Mouse (Mus musculus) hindbrain, embryonic 11.5 days (tissue): Measurements from ENCODE around the gene Itgb3bp. TPM values are rescaled to one million over a fixed set of nuclear protein-coding genes. Genes with fewer than 3 reads are reported as not detected.

Experiments
- ATAC-seq: fragments of 200-750 bp; cut with Nextera tagmentation; 2 replicates; pipeline ENCODE4 v1.8.0; 2017; ENCODE audit warnings: mild to moderate bottlenecking, moderate TSS enrichment, moderate library complexity; ENCODE audit not compliant: low FRiP score
- DNase-seq: peaks from one replicate; pipeline ENCODE4 v3.0.0-alpha.2; 2015; ENCODE audit warnings: low spot score
- H3K27ac ChIP-seq: fragments of 300-500 bp; sonication (generic); 2 replicates; pipeline ENCODE4 v1.5.1; 2014; ENCODE audit warnings: mild to moderate bottlenecking, low read depth, low read length
- H3K27me3 ChIP-seq: fragments of 300-500 bp; sonication (generic); 2 replicates; pipeline ENCODE4 v1.6.1; 2014; ENCODE audit warnings: mild to moderate bottlenecking, low read length, moderate library complexity, mixed read lengths; ENCODE audit not compliant: control insufficient read depth, insufficient read depth
- H3K36me3 ChIP-seq: fragments of 300-500 bp; sonication (generic); 2 replicates; pipeline ENCODE4 v1.6.1; 2014; ENCODE audit warnings: mild to moderate bottlenecking, low read length, moderate library complexity, mixed read lengths; ENCODE audit not compliant: control insufficient read depth, insufficient read depth
- H3K4me1 ChIP-seq: fragments of 300-500 bp; sonication (generic); replicated peaks from 2 replicates; pipeline ENCODE4 v1.6.1; 2014; ENCODE audit warnings: low read length, mixed read lengths; ENCODE audit not compliant: control insufficient read depth, insufficient read depth
- H3K4me2 ChIP-seq: fragments of 300-500 bp; sonication (generic); replicated peaks from 2 replicates; pipeline ENCODE4 v1.6.1; 2014; ENCODE audit warnings: mild to moderate bottlenecking, low read depth, low read length
- H3K4me3 ChIP-seq: fragments of 300-500 bp; sonication (generic); 2 replicates; pipeline ENCODE4 v1.5.1; 2014; ENCODE audit warnings: low read depth, low read length
- H3K9ac ChIP-seq: fragments of 300-500 bp; sonication (generic); 2 replicates; pipeline ENCODE4 v1.6.1; 2014; ENCODE audit warnings: low read depth, low read length
- H3K9me3 ChIP-seq: fragments of 300-500 bp; sonication (generic); 2 replicates; pipeline ENCODE4 v1.6.1; 2016; ENCODE audit warnings: low read length; ENCODE audit not compliant: control insufficient read depth
- WGBS: fragments of 180-500 bp; shearing (Covaris S2); extraction: QIAGEN DNeasy Blood & Tissue Kit; methylation state at CpG from one replicate; pipeline ENCODE4 v1.1.7; 2014; 5-methylcytosine and 5-hydroxymethylcytosine counted together
- polyA plus RNA-seq: library from polyadenylated mRNA; unstranded; fragments of >200 nt; fragmentation: Nextera tagmentation; extraction: Ambion mirVana; gene quantifications from 2 replicates; pipeline ENCODE4 v1.2.1, GENCODE M21; 2014

Gene Itgb3bp
- polyA plus RNA-seq, 1 experiment from 2014 or later = 48.1 TPM

DNA sequence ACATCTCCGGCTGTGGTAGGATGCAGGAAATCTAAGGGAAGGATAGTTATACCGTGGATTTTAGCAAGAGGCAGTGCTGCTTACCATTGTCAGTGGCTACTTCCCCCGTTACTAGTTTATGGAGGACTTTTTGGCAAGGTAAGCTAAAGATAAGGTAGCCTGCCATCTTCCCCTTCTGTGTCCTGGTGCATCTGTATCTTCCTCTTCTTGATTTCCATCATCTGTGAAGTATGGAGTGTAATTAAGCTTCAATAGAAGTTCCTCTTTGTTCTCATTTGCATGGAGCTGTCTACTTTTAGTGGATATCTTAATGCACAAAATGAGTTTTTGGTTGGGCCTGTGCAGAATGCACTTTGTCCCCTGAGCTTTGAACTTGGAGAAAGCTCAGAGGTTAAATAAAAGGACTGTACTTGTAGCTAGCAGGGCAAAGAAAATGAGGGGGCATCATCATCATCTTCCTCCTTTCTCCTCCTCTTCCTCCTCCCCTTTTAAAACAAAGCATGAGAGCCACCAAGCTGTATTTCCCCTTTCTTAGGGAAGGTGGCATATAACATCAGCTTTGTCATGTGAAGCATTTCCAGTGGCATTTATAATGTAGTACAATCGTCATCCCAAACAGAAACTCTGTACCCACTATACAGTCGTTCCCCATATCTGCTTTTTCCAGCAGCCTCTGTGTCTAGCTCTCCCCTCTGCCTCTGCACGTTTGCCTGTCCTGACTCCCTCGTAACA is 28.6 kb upstream of the Itgb3bp start:
- no peak overlapping the region for H3K4me2 ChIP-seq
- no peak overlapping the region for H3K4me3 ChIP-seq
- DNase-seq (no peak), ATAC-seq (no peak)
- H3K9me3 ChIP-seq = no peaks in the 10 kb centered on the region
- WGBS = 84% methylated on average over 7 of the region's 7 CpGs
- H3K9ac ChIP-seq = no peak overlapping the region
- no peaks in the 10 kb centered on the region for H3K4me1 ChIP-seq
- H3K36me3 ChIP-seq = no peaks in the 10 kb centered on the region
- no peaks in the 10 kb centered on the region for H3K27me3 ChIP-seq
- no peak overlapping the region for H3K27ac ChIP-seq

DNA sequence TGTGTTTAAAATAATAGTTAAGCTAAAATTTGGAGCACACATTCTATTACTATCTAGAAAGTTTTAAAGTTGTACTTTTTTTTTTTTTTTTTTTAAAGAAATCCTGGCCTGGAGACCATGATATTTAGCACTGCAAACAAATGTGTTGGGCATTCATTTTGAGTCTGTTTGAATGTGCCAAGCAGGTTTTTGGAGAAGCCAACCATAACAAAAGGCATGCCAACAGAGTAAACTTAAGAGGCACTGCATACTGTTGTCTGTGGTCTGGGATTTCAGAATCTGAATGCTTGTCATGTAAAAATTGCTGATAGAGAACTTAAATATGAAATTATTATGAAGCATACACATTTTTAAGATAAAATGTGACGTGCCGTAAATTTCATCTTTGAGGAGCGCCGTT is 27.6 kb upstream of the Itgb3bp start:
- H3K9me3 ChIP-seq = no peaks in the 10 kb centered on the region
- WGBS = 95% methylated on average over 4 of the region's 4 CpGs
- ATAC-seq (no peak), DNase-seq (no peak)
- H3K4me3 ChIP-seq = no peak overlapping the region
- H3K9ac ChIP-seq = no peak overlapping the region
- no peaks in the 10 kb centered on the region for H3K36me3 ChIP-seq
- no peak overlapping the region for H3K27ac ChIP-seq
- H3K4me2 ChIP-seq = no peak overlapping the region
- H3K4me1 ChIP-seq = no peaks in the 10 kb centered on the region
- H3K27me3 ChIP-seq = no peaks in the 10 kb centered on the region

DNA sequence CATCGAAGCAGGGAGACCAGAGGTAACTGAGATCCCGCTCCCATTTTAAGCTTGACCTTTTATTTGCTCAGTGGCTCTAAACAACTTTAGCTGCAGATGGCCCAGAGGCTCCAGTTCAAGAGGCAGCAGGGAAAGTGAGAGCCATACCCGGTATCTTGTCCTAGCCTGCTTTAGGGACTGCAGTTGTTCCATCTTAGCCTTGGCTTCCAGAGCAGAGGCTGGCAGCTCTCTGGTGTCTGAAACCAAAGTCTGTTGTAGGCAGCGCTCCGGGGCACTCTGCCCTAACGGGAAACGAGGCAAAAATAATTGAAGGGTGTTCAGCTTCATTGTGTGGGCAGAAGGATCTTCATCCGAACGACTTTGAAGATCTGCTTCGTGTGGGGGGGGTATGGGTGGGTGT is 25.8 kb upstream of the Itgb3bp start:
- ATAC-seq = no peak
- WGBS = 84% methylated on average over 10 of the region's 10 CpGs
- H3K4me2 ChIP-seq = no peak overlapping the region

DNA sequence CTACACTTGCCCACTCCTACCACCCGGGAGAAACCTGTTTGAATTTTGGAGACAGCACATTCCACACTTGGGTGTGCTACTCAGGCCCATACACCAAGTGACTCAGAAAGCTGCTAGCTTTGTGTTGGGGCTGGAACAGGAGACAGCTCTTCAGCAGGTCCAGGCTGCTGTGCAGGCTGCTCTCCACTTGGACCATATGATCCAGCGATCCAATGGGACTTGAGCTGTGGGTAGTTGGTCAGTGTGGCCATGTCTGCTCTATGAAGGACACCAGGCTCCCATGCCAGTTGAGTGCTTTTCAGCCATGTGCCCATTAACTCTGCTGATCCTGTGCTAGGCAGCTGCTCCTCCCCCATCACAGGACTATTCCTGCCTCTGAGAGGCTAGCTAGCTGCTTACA is 24.3 kb upstream of the Itgb3bp start:
- ATAC-seq (no peak), DNase-seq (no peak)
- 83% methylated on average over 2 of the region's 2 CpGs for WGBS

More for the DNA sequence above, 25.8 kb upstream of the Itgb3bp start:
- Histone ChIP-seq H3K27ac (no peak overlapping the region), H3K9me3 (no peaks in the 10 kb centered on the region), H3K27me3 (no peaks in the 10 kb centered on the region), H3K36me3 (no peaks in the 10 kb centered on the region), H3K4me3 (no peak overlapping the region), H3K9ac (no peak overlapping the region), H3K4me1 (no peaks in the 10 kb centered on the region)
- no peak for DNase-seq

DNA sequence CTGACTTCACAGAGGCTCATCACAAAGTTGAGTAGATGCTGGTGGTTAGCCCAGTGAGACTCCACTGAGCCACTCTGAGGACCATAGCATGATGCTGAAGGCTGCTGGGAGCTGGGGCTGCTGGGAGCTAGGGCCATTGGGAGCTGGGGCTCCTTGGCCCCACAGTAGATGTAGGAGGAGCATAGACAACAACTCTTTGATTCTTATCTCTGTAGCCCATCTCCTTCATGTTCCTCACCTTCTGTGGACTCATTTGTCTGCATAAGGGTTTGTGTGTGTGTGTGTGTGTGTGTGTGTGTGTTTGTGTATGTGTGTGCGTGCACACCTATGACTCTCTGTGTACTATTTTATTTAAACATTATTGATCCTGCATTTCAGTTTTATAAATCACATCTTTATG is 18.3 kb upstream of the Itgb3bp start:
- no peak overlapping the region for H3K4me2 ChIP-seq
- H3K36me3 ChIP-seq = no peaks in the 10 kb centered on the region
- no peak overlapping the region for H3K4me3 ChIP-seq
- DNase-seq (no peak), ATAC-seq (no peak)
- no peak overlapping the region for H3K9ac ChIP-seq
- no peaks in the 10 kb centered on the region for H3K27me3 ChIP-seq
- WGBS = 95% methylated on average over 1 of the region's 1 CpGs
- H3K9me3 ChIP-seq = no peaks in the 10 kb centered on the region
- no peak overlapping the region for H3K27ac ChIP-seq
- H3K4me1 ChIP-seq = no peaks in the 10 kb centered on the region

More for the DNA sequence above, 24.3 kb upstream of the Itgb3bp start:
- H3K27ac ChIP-seq = no peak overlapping the region
- no peak overlapping the region for H3K4me2 ChIP-seq
- H3K9ac ChIP-seq = no peak overlapping the region
- H3K9me3 ChIP-seq = no peaks in the 10 kb centered on the region
- H3K36me3 ChIP-seq = no peaks in the 10 kb centered on the region
- no peak overlapping the region for H3K4me3 ChIP-seq
- H3K4me1 ChIP-seq = no peaks in the 10 kb centered on the region
- no peaks in the 10 kb centered on the region for H3K27me3 ChIP-seq

DNA sequence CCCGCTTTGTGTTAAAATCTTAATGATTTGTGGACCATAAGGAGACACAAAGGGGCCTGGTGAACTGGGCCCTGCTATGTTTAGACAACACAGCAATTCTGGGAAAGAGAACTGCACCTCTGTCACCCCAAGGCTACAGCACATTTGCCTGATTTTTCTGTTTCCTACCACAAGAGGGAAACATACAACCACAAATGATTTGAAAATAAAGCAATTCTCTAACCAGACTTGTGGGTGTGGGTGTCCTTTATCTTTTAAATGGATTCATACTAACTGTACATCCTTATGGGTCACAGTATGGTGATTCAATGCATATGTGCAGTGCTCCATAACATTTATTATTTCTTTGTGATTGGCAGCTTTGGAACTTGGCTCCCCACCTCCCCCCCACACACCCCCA is 17.6 kb upstream of the Itgb3bp start:
- DNase-seq (peak; percentile 41), ATAC-seq (no peak)
- Histone ChIP-seq H3K9me3 (no peaks in the 10 kb centered on the region), H3K4me1 (no peaks in the 10 kb centered on the region), H3K36me3 (no peaks in the 10 kb centered on the region), H3K27me3 (no peaks in the 10 kb centered on the region), H3K27ac (no peak overlapping the region), H3K4me2 (no peak overlapping the region), H3K9ac (no peak overlapping the region), H3K4me3 (no peak overlapping the region)
- 86% methylated on average over 1 of the region's 1 CpGs for WGBS

DNA sequence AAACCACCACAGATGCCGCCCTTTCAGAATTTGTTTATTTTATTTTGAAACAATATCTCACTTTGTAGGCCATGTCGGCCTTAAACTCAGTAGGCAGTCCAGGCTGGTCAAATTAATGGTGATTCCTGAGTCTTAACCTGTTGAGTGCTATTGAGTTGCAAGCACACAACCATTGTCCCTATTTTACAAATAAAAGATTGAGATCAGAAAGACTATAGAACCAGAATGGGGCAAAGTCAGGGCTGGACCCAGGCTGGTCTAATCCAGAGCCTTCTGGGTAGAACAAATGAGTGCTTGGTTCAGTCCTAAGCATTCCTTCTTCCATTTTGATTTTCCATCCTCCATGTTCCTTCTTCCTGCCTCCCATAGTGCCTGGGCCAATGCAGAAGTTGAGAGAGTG is 16.9 kb upstream of the Itgb3bp start:
- 87% methylated on average over 2 of the region's 2 CpGs for WGBS
- Histone ChIP-seq H3K9me3 (no peaks in the 10 kb centered on the region), H3K27ac (no peak overlapping the region), H3K27me3 (no peaks in the 10 kb centered on the region), H3K4me3 (no peak overlapping the region), H3K9ac (no peak overlapping the region), H3K4me1 (no peaks in the 10 kb centered on the region), H3K4me2 (no peak overlapping the region), H3K36me3 (no peaks in the 10 kb centered on the region)
- no peak for DNase-seq
- ATAC-seq = no peak

DNA sequence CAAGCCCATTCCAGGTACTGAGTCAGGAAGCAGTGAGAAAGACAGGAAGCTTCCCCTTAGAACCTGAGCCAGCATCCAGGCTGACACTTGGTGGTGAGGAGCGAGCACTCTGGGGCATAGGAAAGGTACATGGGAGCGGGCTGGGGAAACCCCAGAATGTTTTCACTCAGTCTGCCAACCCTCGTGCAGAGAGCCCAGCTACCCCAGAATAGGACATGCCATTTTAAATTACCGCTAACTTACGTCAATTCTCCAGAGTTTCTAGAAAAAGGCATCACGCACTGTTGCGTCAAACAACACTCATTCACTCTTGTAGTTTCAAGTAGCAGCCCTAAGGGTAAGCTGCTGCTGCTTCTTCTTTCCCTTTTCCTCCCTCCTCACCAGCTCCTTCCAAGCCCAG is 15.4 kb upstream of the Itgb3bp start:
- Histone ChIP-seq H3K27me3 (no peaks in the 10 kb centered on the region), H3K4me3 (no peak overlapping the region), H3K9me3 (no peaks in the 10 kb centered on the region), H3K27ac (no peak overlapping the region), H3K4me2 (no peak overlapping the region), H3K36me3 (no peaks in the 10 kb centered on the region), H3K4me1 (no peaks in the 10 kb centered on the region), H3K9ac (no peak overlapping the region)
- DNase-seq (no peak), ATAC-seq (no peak)
- 93% methylated on average over 7 of the region's 7 CpGs for WGBS

DNA sequence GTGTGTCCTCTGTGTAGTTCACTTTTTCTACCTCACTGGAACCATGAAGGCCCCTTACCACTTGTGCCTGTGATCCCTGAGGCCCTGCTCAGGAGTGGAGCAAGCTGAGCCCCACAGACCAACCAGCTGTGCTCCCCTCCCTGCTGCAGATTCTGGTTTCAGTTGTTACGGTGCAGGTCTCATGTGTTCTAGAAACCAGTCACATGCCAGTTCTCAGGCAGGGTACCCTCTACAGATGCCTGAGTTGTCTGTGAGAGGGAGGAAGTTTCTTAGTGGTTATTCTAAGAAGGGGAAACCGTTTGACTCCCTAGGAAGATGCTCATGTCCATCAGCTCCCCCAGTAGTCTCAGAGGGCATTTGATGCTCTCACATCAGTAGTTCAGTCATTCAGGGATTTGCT is 15.0 kb upstream of the Itgb3bp start:
- Histone ChIP-seq H3K9ac (no peak overlapping the region), H3K27ac (no peak overlapping the region), H3K36me3 (no peaks in the 10 kb centered on the region), H3K4me2 (no peak overlapping the region), H3K4me1 (no peaks in the 10 kb centered on the region), H3K27me3 (no peaks in the 10 kb centered on the region), H3K9me3 (no peaks in the 10 kb centered on the region), H3K4me3 (no peak overlapping the region)
- DNase-seq (no peak), ATAC-seq (no peak)
- WGBS = 77% methylated on average over 2 of the region's 2 CpGs
